Mouse (Mus musculus) stomach, postnatal 0 days (tissue): ENCODE measurements around the gene Gins3. TPM values are rescaled to one million over a fixed set of nuclear protein-coding genes. Genes with fewer than 3 reads are reported as not detected.
"Not testable (repeated sequence)": the region's sequence is repeated elsewhere in the genome, so short reads cannot be mapped to it uniquely, and the experiment has no call there.

Source experiments
- ATAC-seq: fragments of 200-750 bp; cut with Nextera tagmentation; 2 replicates; pipeline ENCODE4 v1.8.0; 2017; ENCODE audit not compliant: low FRiP score, low TSS enrichment
- DNase-seq: peaks from one replicate; pipeline ENCODE4 v3.0.0-alpha.2; 2016; ENCODE audit warnings: low spot score
- H3K27ac ChIP-seq: fragments of 300-500 bp; sonication (generic); replicated peaks from 2 replicates; pipeline ENCODE4 v1.5.1; 2014; ENCODE audit warnings: mild to moderate bottlenecking, control low read depth
- H3K27me3 ChIP-seq: fragments of 300-500 bp; sonication (generic); 2 replicates; pipeline ENCODE4 v1.6.1; 2014; ENCODE audit warnings: low read length; ENCODE audit not compliant: control insufficient read depth, insufficient read depth
- H3K36me3 ChIP-seq: fragments of 300-500 bp; sonication (generic); 2 replicates; pipeline ENCODE4 v1.6.1; 2014; ENCODE audit warnings: low read length, mixed read lengths; ENCODE audit not compliant: control insufficient read depth, insufficient read depth
- H3K4me1 ChIP-seq: fragments of 300-500 bp; sonication (generic); replicated peaks from 2 replicates; pipeline ENCODE4 v1.6.1; 2014; ENCODE audit warnings: antibody characterized with exemption; ENCODE audit not compliant: control insufficient read depth, insufficient read depth
- H3K4me2 ChIP-seq: fragments of 300-500 bp; sonication (generic); replicated peaks from 2 replicates; pipeline ENCODE4 v1.6.1; 2014; ENCODE audit warnings: low read depth, mild to moderate bottlenecking, control low read depth, moderate library complexity
- H3K4me3 ChIP-seq: fragments of 300-500 bp; sonication (generic); 2 replicates; pipeline ENCODE4 v1.5.1; 2014; ENCODE audit warnings: low read depth, low read length, control low read depth
- H3K9ac ChIP-seq: fragments of 300-500 bp; sonication (generic); 2 replicates; pipeline ENCODE4 v1.6.1; 2014; ENCODE audit warnings: mild to moderate bottlenecking, low read length, control low read depth, mixed read lengths
- H3K9me3 ChIP-seq: fragments of 300-500 bp; sonication (generic); 2 replicates; pipeline ENCODE4 v1.6.1; 2016; ENCODE audit warnings: low read length; ENCODE audit not compliant: control insufficient read depth
- CTCF ChIP-seq: IDR thresholded peaks from 2 replicates; pipeline ENCODE4 v1.5.1; 2016; ENCODE audit warnings: antibody characterized with exemption, low read depth, mild to moderate bottlenecking, moderate library complexity
- EP300 ChIP-seq: optimal IDR thresholded peaks from 2 replicates; pipeline ENCODE3; 2016; ENCODE audit warnings: antibody characterized with exemption
- WGBS: fragments of 180-500 bp; shearing (Covaris S2); extraction: QIAGEN DNeasy Blood & Tissue Kit; methylation state at CpG from one replicate; pipeline ENCODE4 v1.1.7; 2014; 5-methylcytosine and 5-hydroxymethylcytosine counted together
- polyA plus RNA-seq: library from polyadenylated mRNA; unstranded; fragments of >200 nt; fragmentation: Nextera tagmentation; extraction: Ambion mirVana; gene quantifications from 2 replicates; pipeline ENCODE4 v1.2.1, GENCODE M21; 2015

Gins3 gene
- polyA plus RNA-seq, 1 experiment from 2014 or later: 5.0 TPM

GRCm38 (mm10) chr8:95606509-95606908, 26.7 kb upstream of the Gins3 start:
- not testable (repeated sequence) for H3K4me2 ChIP-seq, H3K4me1 ChIP-seq, H3K36me3 ChIP-seq, H3K9ac ChIP-seq, H3K27me3 ChIP-seq, ATAC-seq, DNase-seq, H3K4me3 ChIP-seq, H3K27ac ChIP-seq, H3K9me3 ChIP-seq
- WGBS: 15% methylated on average over 4 of the region's 5 CpGs
- TF ChIP-seq CTCF: peak; percentile 57

DNA sequence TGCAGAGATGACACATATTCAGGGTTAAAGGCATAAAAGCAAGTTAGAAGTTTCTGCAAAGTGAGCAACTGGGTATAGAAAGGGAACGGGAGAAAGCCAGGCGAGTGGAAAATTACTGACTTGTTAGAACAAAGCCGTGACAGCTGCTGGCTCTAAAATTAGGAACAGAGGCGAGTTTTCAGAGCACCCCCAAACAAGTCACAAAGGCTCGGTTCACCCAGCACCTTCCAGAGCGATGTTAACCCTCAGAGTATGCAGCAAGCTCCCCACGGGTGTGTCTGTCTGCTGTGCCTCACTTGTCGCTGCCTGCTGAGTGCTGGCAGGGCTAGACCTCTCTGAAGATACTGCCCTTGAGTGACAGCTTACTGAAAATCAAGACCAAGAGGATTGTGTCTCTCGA, 26.0 kb upstream of the Gins3 start:
- DNase-seq (no peak), ATAC-seq (no peak)
- 47% methylated on average over 9 of the region's 9 CpGs for WGBS

DNA sequence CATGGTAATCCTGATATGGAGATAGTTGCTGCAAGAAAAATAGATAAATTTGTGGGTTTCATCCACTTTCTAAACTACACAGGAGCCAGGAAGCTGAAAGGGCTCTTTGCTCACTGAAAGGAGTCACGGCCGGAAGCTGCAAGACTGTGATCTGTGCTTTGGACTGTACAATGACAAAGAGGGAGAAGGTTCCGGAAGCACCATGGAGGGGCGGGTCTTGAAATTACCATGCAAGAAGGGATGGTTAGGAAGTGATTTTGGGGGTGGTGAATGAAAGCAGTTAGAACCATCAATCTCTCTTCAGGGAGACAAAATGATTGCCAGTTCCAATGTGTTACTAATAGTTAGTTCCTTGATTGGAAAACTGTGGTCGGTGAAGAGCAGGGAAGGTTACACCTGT, 23.8 kb upstream of the Gins3 start:
- WGBS: 80% methylated on average over 5 of the region's 5 CpGs
- H3K4me2 ChIP-seq: no peak overlapping the region

More for the DNA sequence above, 26.0 kb upstream of the Gins3 start:
- H3K4me3 ChIP-seq: no peak overlapping the region
- no peaks in the 10 kb centered on the region for H3K36me3 ChIP-seq
- H3K27ac ChIP-seq: no peak overlapping the region
- H3K9ac ChIP-seq: no peak overlapping the region
- H3K4me1 ChIP-seq: no peaks in the 10 kb centered on the region
- H3K9me3 ChIP-seq: no peaks in the 10 kb centered on the region
- TF ChIP-seq EP300: no peak
- TF ChIP-seq CTCF: no peak
- no peak overlapping the region for H3K4me2 ChIP-seq
- no peaks in the 10 kb centered on the region for H3K27me3 ChIP-seq

GRCm38 (mm10) chr8:95610749-95611148, 22.5 kb upstream of the Gins3 start:
- H3K9ac ChIP-seq: no peak overlapping the region
- H3K36me3 ChIP-seq: no peaks in the 10 kb centered on the region
- H3K27me3 ChIP-seq: no peaks in the 10 kb centered on the region
- no peak for TF ChIP-seq EP300
- TF ChIP-seq CTCF: no peak
- no peak overlapping the region for H3K4me2 ChIP-seq
- no peak overlapping the region for H3K4me3 ChIP-seq
- H3K4me1 ChIP-seq: no peaks in the 10 kb centered on the region
- ATAC-seq (peak; percentile 80), DNase-seq (peak; percentile 58)
- H3K9me3 ChIP-seq: no peaks in the 10 kb centered on the region
- 61% methylated on average over 14 of the region's 14 CpGs for WGBS
- no peak overlapping the region for H3K27ac ChIP-seq

More for the DNA sequence above, 23.8 kb upstream of the Gins3 start:
- DNase-seq (no peak), ATAC-seq (no peak)
- no peak for TF ChIP-seq EP300
- no peak for TF ChIP-seq CTCF
- Histone ChIP-seq H3K4me1 (no peaks in the 10 kb centered on the region), H3K27ac (no peak overlapping the region), H3K4me3 (no peak overlapping the region), H3K9me3 (no peaks in the 10 kb centered on the region), H3K36me3 (no peaks in the 10 kb centered on the region), H3K9ac (no peak overlapping the region), H3K27me3 (no peaks in the 10 kb centered on the region)

GRCm38 (mm10) chr8:95611769-95612168, 21.5 kb upstream of the Gins3 start:
- H3K4me3 ChIP-seq: no peak overlapping the region
- H3K9ac ChIP-seq: no peak overlapping the region
- DNase-seq (no peak), ATAC-seq (no peak)
- H3K36me3 ChIP-seq: no peaks in the 10 kb centered on the region
- no peaks in the 10 kb centered on the region for H3K9me3 ChIP-seq
- H3K4me2 ChIP-seq: no peak overlapping the region
- H3K27me3 ChIP-seq: no peaks in the 10 kb centered on the region
- no peak for TF ChIP-seq EP300
- TF ChIP-seq CTCF: no peak
- WGBS: 51% methylated on average over 5 of the region's 5 CpGs
- H3K4me1 ChIP-seq: no peaks in the 10 kb centered on the region
- no peak overlapping the region for H3K27ac ChIP-seq

- Histone ChIP-seq H3K4me2 (no peak overlapping the region), H3K4me1 (no peaks in the 10 kb centered on the region), H3K36me3 (no peaks in the 10 kb centered on the region), H3K9ac (no peak overlapping the region), H3K9me3 (no peaks in the 10 kb centered on the region), H3K4me3 (no peak overlapping the region), H3K27me3 (no peaks in the 10 kb centered on the region), H3K27ac (no peak overlapping the region)
- ATAC-seq: no peak
- TF ChIP-seq EP300 (no peak), CTCF (no peak)
- DNase-seq: no peak
- WGBS: 83% methylated on average over 7 of the region's 7 CpGs
These were observed 16.9 kb upstream of the Gins3 start for GRCm38 (mm10) chr8:95616383-95616782.
